Mouse (Mus musculus) left cerebral cortex, postnatal 4 days (tissue): ENCODE data around the gene Mt4. TPM values are rescaled to one million over a fixed set of nuclear protein-coding genes. Genes with fewer than 3 reads are reported as not detected.

ENCODE experiments used
- DNase-seq: peaks from one replicate; pipeline ENCODE4 v3.0.0-alpha.2; 2022
- intact Hi-C: fragments of 180-260 bp; cut with DNase I; formaldehyde crosslinking; loops from one replicate; pipeline ENCODE4 v1.15.1; 2025
- total RNA-seq, 2 experiments: library from RNA; stranded (reverse); gene quantifications; 2 replicates each; pipeline ENCODE4 v1.2.3; 2021

Mt4 gene
- not detected for total RNA-seq

DNA sequence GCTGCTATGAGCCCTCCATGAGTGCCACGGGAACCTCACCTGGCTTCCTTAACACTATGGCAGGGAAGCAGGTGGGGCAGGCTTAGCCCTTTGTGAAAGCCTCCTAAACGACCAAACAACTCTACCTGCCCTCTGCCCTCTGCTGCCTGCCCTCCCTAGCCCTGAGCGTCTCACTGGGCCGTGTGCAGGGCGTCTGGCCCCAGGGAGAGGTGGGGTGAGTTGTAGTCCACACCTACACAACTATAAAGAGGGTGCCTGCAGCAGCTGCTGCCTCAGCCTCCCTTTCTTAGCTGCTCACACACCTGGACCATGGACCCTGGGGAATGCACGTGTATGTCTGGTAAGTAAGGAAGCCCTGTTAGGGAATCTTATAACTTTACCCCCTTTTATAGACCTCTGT, at the start of gene Mt4:
TSS of gene Mt4 (plus strand) at position 265 of the 400 bp plus-strand sequence.
- no peak for DNase-seq
- intact Hi-C loops, result no loop called here

DNA sequence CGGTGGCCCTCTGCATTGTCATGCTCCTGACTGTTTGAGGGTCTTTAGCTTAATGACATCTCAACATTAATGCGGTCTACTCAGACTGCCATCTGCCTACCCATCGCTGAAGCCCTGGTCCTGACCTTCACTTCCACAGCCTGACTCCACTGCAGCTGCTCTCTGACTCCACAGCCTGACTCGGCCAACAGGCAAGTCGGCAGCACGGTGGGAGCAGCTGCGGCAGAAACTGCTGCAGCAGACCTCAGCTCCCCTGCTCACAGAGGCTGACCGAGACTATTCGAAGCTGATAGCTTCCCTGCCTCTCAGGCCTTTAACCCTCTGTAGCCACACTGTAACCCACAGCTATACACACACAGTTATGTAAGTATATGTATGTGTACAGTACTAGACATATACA, 49.0 kb upstream of the Mt4 start:
- intact Hi-C loops, result no loop called here

DNA sequence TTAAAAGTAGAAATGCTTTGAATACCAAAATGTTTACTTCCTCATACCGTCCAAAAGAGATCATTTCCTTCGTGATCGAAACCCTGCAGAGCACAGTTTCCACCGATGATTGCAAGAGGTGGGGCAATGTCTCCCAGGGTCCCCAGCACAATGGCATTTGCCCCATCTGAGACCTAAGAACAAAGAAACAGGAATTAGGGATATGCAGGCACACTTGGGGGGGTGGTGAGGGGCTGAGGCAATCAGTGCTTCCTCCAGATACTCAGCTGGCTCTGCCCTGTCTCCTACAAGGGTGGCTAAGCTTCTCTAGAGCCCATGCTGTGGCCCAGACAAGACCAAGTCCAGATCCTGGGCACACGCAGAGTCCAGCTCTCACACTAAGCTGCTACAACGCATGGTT, 47.3 kb upstream of the Mt4 start:
- intact Hi-C loops, result no loop called here
- no peak for DNase-seq

More for the DNA sequence above, 49.0 kb upstream of the Mt4 start:
- no peak for DNase-seq

DNA sequence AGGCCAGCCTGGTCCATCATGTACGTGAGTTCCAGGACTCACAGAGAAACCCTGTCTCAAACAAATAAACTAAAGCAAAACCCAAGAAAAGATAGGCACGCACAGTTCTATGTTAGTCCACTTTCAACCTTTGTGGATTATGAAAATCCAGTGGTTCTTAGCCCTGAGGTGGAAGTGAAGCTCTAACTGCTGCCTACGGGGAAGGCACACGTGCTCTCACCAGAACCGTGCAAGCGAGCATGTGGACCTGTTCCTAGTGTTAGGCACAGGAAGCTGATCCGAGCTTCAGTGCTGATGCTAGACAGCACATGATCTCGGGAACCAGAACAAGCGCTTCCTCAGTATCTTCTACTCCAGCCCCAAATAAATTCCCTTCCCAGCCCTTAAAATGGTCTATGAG, 44.1 kb upstream of the Mt4 start:
- intact Hi-C loops, result no loop called here
- no peak for DNase-seq

DNA sequence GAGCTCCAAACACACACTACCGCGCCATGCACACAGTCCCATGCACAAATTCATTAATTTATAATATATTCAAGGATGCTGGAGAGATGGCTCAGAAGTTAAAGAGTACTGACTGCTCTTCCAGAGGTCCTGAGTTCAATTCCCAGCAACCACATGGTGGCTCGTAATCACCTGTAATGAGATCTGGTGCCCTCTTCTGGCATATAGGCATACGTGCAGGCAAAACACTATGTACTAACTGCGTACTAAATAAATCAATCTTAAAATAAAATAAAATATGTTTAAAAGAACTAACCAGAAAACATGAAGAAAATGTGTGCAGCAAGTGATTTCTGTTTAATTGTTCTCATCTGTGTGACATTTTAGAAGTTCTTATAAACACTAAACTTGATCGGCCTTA, 42.7 kb upstream of the Mt4 start:
- intact Hi-C loops, result no loop called here
- DNase-seq, result no peak

DNA sequence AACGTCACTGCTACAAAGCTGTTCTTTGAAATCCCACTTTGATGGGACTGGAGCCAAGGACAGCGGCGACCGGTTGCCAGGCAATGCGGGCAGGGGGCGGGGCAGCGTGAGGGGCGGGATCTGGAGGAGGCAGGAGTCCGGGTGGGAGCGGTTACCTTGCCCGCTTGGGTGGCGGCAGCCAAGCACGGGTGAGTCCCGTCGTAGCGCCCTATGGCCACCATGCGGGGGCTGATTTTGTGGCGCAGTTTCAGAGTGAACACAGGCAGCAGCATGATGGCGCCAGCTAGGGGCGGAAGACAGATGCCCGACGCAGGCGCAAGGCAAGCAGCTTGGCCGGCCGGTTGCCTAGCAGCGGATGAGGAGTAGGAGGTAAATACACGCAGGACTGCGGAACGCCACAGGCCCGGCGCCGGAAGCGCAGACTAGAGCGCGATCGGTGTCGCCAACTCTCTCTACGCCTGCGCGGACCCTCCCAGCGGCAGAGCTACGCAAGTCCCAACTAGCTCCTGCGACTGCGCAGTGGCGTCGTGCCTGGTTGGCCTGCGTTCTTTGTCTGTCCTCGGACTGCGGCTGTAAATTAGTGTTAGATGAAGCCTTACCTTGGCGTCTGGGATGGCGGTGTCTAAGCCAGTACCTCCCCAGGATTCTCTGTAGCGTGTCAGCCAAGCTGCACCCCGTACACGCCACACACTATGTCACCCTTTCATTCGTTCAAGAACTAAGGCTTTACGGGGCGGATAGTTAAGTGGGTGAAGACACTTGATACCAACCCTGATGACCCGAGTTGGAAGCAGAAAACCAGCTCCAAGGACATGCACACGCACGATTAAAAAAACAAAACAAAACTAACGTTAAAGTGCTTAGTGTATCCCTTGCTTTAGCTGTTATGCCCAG, 38.7 kb upstream of the Mt4 start, which contains the start of gene Bbs2:
TSS of gene Bbs2 (minus strand) at position 848 of the 894 bp plus-strand sequence.
- intact Hi-C loops, result no loop called here
- peak; percentile 100 for DNase-seq

DNA sequence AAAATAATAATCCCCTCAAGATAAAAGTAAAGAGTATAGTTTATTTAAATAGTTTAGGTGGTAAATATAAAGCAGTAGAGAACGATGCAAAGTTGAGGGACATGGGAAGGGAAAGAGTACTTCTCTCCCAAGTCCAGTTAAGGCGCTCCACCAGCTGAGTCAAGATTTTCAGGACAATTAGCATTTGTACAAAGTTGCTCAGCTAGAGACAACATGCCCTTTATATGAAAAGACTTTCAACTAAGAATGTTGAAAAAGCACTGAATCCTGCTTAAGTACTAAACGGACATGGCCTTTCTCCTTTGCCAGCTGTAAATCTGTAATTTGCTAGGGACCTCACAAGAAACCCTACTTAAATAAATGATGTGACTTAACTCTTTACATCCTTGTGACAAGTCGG, 38.0 kb upstream of the Mt4 start:
- intact Hi-C loops, result no loop called here
- no peak for DNase-seq

DNA sequence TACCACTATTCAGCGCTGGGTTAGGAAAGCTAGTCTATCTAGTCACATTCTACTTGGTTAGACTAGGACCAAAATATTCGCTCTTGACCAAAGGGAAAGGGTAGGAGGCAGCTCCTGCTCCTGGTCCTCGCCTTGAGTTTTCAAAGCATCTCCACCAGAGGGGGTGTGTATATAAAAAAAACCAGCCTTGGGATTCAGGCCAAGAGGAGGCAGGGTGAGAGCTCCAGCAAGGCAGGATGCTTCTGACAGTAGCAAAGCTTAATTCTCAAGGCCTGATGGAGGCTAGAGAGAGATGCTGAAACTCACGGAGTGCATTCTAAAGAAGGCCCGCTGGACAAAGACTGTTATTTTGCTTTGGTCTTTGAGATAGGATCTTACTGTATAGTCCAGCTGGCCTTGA, 32.9 kb upstream of the Mt4 start:
- intact Hi-C loops, result loop anchor here (1.0 kb wide), 1 partner anchor 46 kb away; no protein-coding TSS in a partner anchor
- DNase-seq, result peak; percentile 33

DNA sequence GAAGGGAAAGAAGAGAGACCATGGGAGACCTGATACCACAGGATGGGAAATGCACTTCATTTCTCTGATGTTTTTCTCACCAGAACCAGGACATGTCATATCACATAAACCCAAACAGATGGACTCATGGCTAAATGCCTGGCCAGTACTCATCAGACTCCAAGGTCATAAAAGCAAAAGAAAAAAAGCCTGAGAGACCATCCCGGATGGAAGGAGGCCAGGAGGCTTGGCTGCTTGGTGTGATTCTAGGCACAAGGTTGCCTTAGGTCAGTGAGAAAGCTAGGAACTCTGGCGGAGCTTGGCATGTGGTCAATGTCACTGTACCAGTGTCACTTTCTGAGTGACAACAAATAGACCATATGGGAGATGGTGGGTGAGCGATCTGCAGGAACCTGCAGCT, 29.1 kb upstream of the Mt4 start:
- intact Hi-C loops, result no loop called here

DNA sequence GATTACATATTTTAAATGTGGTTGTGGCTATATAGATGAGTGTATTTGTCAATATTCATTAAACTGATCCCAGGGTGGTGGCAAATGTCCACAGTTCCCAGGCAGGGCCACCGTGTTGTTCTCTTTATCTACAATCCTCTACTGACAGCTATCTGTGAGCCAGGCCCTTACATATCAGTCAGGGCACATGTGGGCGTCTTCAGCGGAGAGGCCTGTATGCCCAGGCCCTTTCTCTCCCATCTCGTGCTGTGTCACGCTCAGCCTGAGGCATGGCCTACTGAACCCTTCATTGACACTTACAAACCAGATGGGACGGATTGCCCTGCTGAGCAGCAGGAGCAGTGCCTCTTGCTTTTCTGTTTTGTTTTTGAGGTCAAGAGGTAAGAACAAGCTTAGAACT, 27.6 kb upstream of the Mt4 start:
- no peak for DNase-seq
- intact Hi-C loops, result no loop called here

More for the DNA sequence above, 29.1 kb upstream of the Mt4 start:
- peak; percentile 40 for DNase-seq

DNA sequence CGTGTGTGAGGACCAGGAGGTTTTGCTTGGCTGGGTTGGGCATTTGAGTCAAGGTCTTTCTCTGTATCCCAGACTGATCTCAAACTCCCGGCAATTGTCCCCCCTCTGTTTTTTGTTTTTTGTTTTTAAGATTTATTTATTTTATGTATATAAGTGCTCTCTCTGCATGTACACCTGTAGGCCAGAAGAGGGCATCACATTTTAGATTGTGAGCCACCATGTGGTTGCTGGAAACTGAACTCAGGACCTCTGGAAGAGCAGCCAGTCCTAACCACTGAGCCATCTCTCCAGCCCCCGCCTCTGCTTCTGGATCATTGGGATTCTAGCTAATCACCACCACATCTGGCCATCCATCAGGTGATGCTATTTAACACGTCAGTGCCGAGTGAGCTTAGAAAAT, 27.2 kb upstream of the Mt4 start:
- intact Hi-C loops, result no loop called here

DNA sequence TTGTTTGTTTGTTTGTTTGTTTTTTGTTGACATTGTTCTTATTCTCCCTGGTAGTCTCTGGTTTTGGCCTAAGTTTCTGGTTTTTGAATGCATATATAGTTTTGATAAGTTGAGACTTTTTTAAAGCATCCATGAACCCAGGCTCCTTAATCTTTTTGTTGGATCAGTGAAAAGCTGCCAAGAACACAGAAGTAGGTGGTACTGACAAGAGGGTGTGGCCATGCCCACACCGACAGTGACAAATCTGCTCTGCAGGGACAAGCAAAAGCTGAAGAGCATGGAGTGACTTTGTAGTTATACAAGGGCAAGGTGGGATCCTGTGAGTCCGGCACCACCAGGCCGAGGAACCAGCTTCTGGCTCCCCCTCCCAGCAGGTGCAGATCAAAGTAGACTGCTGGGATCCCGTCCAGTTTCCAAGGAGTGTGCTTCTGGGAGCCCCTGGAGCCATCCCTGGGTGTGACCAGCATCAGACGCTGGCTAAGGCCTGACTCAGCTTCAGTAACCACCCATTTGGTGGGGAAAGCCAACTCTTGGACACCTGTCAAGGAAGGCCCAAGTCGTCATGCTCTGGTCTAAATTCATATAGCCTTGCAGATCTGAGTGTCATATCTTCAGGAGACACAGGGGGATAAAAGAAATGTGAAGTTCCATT, 26.3 kb upstream of the Mt4 start:
- intact Hi-C loops, result no loop called here
- DNase-seq, result no peak

More for the DNA sequence above, 27.2 kb upstream of the Mt4 start:
- no peak for DNase-seq

DNA sequence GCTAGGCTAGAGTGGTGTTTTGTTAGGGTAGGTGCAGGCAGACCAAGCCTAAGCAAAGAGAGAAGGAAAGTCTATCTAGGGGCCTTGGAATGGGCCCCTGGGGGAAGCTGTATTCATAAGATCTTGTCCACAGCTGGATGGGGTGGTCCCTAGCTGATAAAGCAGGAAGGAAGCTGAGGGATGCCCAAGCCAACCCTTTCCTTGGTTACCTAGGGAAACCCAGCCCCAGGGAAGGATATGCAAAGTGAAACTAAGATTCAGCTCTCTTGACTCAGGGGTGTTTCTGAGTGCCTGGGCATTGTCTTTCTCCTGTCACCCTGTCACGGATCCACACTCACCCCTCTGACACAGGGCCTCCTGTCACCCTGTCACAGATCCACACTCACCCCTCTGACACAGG, 23.6 kb upstream of the Mt4 start:
- no peak for DNase-seq
- intact Hi-C loops, result no loop called here

DNA sequence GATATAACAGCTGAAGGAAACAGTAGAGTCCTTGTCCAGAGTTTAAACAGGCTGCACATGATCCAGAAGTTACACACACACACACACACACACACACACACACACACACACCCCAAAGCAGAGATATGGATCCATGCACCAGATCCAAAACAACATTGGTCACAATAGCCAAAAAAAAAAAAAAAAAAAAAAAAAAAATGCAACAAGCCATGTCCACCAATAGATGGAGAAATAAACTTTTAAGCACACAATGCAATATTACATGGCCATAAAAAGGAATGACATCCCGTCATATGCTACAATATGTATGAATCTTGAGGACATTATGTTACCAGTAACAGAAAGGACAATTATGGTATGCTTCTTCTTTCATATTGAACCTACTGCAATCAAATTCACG, 23.0 kb upstream of the Mt4 start:
- intact Hi-C loops, result no loop called here
- DNase-seq, result no peak

DNA sequence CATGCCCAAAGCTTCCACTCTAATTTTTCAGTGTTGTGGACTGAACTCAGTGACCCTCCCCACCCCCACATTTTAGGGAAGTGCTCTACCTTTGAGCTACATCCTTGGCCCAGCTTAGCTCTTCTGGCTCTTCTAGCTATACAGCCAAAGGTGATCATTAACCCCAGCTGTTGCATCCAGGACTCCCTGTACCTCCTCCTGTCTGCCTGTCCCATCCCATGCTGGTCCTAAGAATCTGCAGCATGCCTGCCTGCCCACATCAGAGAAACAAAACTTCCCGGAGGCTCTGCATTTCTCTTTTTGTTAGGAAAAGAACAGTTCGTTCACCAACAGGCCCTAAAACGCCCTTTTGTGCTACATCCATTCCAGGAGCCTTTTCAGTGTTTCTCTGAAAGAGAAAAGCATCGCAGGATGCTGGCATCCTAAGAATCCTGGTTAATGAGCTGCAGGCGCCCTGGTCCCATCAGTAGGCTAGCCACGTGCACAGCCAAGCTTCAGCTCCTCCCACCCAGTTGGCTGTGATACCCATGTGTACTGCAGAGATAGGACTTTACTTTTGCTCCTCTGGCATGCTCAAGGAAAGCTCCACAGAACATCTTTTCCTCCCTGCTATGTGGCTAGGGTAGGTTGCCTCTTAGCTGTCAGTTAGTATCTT, 18.1 kb upstream of the Mt4 start:
- DNase-seq, result peak; percentile 63
- intact Hi-C loops, result no loop called here

DNA sequence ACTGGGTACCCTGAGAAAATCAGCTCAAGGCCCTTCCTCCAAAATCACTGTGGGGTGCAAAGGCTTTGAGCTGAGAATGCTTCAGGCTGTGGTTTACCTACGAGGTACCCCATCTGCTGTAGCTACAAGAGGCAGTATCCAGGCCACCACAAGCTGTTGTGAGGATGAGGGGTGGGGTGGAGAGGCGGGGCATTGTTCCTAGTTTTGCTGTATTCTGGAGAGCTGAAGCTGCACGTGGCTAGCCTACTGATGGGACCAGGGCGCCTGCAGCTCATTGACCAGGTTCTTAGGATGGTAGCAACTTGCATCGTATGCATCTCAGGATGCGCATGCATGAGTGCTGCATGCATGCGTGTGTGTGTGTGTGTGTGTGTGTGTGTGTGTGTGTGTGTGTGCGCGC, 15.4 kb upstream of the Mt4 start:
- no peak for DNase-seq
- intact Hi-C loops, result no loop called here

DNA sequence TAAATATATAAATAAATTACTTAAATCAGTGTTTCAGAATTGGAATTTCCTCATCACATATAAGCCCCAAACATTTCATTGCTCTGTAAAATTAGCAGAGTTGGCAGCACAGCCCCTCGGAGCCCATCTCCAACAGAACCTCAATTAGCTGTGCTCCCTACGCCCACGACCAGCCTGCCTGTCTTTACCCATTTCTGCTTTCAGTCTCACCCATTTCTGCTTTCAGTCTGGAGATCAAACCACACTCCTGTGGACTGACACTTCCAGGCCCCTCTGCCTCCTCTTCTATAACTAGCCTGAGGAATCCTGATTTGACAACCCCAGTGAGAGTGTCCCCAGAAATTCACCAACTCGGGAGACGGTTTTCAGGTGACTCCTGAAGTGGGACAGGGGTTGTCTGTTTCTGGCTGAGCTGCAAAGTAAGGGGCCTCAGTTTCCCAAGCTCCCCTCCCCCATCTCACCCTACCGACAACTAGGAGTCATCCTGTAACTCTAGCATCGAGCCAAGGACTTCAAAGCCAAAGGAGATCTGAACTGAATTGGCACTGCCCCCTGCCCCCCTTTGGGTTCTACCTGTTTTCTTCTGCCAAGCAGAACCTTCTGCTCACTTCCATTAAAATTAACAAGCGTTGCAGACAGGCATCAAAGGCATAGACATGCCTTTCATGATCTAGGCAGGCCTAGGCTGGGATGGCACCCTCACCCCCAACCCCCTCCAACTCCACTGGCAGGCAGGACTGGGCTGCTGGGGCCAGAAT, 14.1 kb upstream of the Mt4 start:
- intact Hi-C loops, result no loop called here
- DNase-seq, result no peak

DNA sequence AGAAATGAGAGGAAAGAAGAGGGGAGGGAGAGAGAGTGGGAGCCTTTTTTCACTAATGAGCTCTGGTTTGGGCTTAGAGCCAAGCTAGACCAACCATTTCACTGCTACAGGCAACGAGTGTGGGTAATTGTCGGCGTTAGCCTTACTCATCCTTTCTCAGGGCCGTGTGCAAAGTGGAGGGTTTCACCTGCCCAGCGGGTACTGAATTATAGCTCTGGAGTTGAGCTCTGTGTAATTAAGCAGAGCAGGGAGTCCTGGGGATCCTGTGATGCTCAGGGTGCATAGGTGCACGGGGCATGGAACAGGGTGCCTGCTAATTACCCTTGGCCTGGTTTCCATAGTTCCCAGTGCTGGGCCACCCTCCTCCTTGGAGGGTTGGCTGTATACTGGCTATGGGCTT, 9.3 kb upstream of the Mt4 start:
- intact Hi-C loops, result no loop called here
- DNase-seq, result no peak

DNA sequence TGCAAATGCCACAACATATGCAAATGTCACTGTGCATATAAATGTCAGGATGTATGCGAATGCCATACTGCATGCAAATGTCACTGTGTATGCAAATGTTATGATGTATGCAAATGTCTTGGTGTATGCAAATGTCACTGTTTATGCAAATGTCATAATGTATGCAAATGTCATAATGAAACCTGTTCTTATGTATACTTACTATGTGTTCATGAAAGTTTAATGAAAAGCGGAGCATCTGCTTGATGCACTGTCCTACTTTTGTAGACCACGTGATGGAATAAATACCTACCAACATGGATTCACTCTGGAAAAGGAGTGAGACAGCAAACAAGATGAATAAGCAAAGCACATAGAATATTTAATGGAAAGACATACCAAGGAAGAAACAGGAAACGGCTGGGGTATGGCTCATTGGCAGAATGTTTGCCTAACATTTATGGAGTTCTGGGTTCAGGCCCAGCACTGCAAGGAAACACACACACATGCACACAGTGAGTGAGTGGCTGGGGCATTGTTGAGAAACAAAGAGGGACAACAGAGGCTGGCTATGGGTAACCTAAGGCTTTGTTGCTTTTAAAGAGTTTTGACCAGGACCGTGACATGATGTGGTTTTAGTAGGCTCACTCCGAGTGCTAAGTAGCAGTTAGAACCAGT, 7.7 kb upstream of the Mt4 start:
- intact Hi-C loops, result no loop called here
- DNase-seq, result no peak

DNA sequence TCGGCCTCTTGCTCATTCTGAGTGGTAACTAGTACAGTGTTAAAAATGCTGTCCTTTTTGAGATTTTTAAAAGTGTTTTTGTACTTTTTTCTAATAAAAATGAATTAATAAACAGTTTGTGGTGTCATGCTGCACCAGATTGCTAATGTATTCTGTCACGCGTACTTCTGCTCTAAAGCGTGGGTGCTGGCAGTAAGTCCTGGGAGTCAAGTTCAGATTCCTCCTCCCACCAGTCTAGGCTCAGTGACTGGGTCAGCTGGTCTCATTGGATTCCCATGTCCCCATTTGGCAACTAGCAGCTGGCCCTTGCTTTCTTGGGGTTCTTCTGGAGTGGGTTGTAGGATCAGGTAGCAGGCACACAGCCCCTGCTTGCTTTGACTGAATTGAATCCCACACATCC, 6.9 kb upstream of the Mt4 start:
- intact Hi-C loops, result no loop called here
- no peak for DNase-seq
